Comparison of ENCODE assay signal across 9 mouse cellular contexts in genomic region chr12:89395121-89395792, GRCm38 (mm10).
DNase-seq lines count a peak whose midpoint lies in the region; ATAC-seq and TF ChIP-seq lines count a peak whose summit lies in the region.
"Had no signal": no experiment of that assay in that cellular context is flagged by ENCODE, and none has a peak within 500 bp of the region (broad histone marks: within the 10 kb centered on the region; RNA-seq: fewer than 3 reads in every experiment).

No protein-coding gene starts in this region.

- 50% methylated on average over 3 of the region's 3 CpGs for WGBS in lung, embryonic 14.5 days

- TF ChIP-seq CTCF in lung, embryonic 14.5 days (IDR thresholded peaks at IDR 0.05; ENCODE audit: low read depth): peak; percentile 75
- TF ChIP-seq CTCF in left cerebral cortex, adult 2 months (IDR thresholded peaks at IDR 0.05): peak; percentile 78

- no peak overlapping the region for H3K9ac ChIP-seq in lung, embryonic 14.5 days
- H3K9ac ChIP-seq: liver, embryonic 15.5 days had no signal

- peak; percentile 4 to 5 for DNase-seq in cerebellum, adult 18-20 months
- DNase-seq in cerebellum, adult 11-12 months: no peak
- DNase-seq in lung, embryonic 14.5 days: peak; percentile 59
- no peak for DNase-seq in lung, postnatal 36 days
- peak in 1 of 2 experiments; percentile 32 for DNase-seq in left cerebral cortex, adult 2 months (ENCODE audit: extremely low spot score in 1 of 2, low spot score in 2 of 2)
- DNase-seq in right cerebral cortex, postnatal 25 days: peak; percentile 22
- DNase-seq in ovary, postnatal 10 days (ENCODE audit: low spot score): no peak
- no peak for DNase-seq in spleen, postnatal 10 days (ENCODE audit: low spot score in 2 of 2)

- no peak overlapping the region for H3K27ac ChIP-seq in lung, embryonic 14.5 days (ENCODE audit: low read depth)
- H3K27ac ChIP-seq in left cerebral cortex, adult 2 months: peak overlapping the region; percentile 78
- H3K27ac ChIP-seq: liver, embryonic 15.5 days had no signal

- no peak overlapping the region for H3K4me2 ChIP-seq in lung, embryonic 14.5 days
- H3K4me2 ChIP-seq: liver, embryonic 15.5 days had no signal

- no peaks in the 10 kb centered on the region for H3K27me3 ChIP-seq in lung, embryonic 14.5 days (ENCODE audit: insufficient read depth, low read length)
- H3K27me3 ChIP-seq: liver, embryonic 15.5 days had no signal

- intact Hi-C loops in left cerebral cortex, adult 2 months (cut with DNase I): loop anchor here (1.0 to 10.0 kb wide), 2 partner anchors 18 to 680 kb away; no protein-coding TSS in a partner anchor

- H3K4me1 ChIP-seq in lung, embryonic 14.5 days (ENCODE audit: insufficient read depth): no peaks in the 10 kb centered on the region
- H3K4me1 ChIP-seq: liver, embryonic 15.5 days had no signal

- H3K9me3 ChIP-seq in lung, embryonic 14.5 days (ENCODE audit: low read depth, low read length): no peaks in the 10 kb centered on the region
- H3K9me3 ChIP-seq: liver, embryonic 15.5 days had no signal

- no peak overlapping the region for H3K4me3 ChIP-seq in lung, embryonic 14.5 days (ENCODE audit: low read depth, low read length)
- H3K4me3 ChIP-seq in left cerebral cortex, adult 2 months: no peak overlapping the region
- H3K4me3 ChIP-seq: liver, embryonic 15.5 days had no signal

- no peak for ATAC-seq in lung, embryonic 14.5 days (ENCODE audit: insufficient read depth)

- no peaks in the 10 kb centered on the region for H3K36me3 ChIP-seq in lung, embryonic 14.5 days (ENCODE audit: insufficient read depth)
- H3K36me3 ChIP-seq: liver, embryonic 15.5 days had no signal

Comparison
In these comparisons a context has a peak if more than half of its experiments do, and no peak if none do; other contexts are left out.
1. DNase-seq: peak in cerebellum, adult 18-20 months (2 of 2), lung, embryonic 14.5 days (single experiment) and right cerebral cortex, postnatal 25 days (single experiment); none in cerebellum, adult 11-12 months (single experiment), lung, postnatal 36 days (single experiment), ovary, postnatal 10 days (single experiment) and spleen, postnatal 10 days (0 of 2).